Mouse (Mus musculus): ENCODE data around the gene Zfp799. TPM values are rescaled to one million over a fixed set of nuclear protein-coding genes. Genes with fewer than 3 reads are reported as not detected.

Zfp799 gene
- total and polyA plus RNA-seq, 2 experiments from 2014 or later: 14.3 to 26.3 TPM

DNA sequence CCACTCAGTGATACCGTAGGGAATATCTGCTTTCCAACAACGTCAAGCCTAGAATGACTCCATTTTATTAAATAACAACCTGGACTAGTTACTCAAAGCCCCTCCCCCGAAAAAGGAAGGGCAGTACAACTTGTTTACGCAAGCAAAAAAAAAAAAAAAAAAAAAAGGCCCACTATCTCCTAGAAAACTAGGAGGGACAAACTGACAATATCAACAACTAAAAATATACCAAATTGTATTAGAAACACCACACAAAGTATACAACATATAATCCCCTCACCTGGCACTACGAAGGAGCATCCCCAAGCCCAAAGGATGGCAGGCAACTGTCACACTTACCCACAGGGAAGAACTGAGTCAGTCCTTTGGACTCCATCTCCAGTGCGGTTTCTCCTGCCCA lies 43.1 kb downstream of the Zfp799 start:
- Histone ChIP-seq H3K9ac (peak overlapping the region; percentile 97; the same call in 1 of the 2 replicates), H3K27ac (ENCODE audit: low read depth, low read length) (no peak overlapping the region), H3K36me3 (ENCODE audit: insufficient read depth) (0 out of 2 replicates have a peak, but pooled peaks cover 10% of the 10 kb centered on the region), H3K27me3 (ENCODE audit: insufficient read depth, low read length) (no peaks in the 10 kb centered on the region), H3K4me3 (ENCODE audit: low read depth, low read length) (peak overlapping the region; percentile 78), H3K4me2 (ENCODE audit: low read depth) (peak overlapping the region; percentile 61), H3K9me3 (ENCODE audit: low read length) (no peaks in the 10 kb centered on the region), H3K4me1 (ENCODE audit: insufficient read depth) (peaks cover 20% of the 10 kb centered on the region)
- no peak for TF ChIP-seq CTCF (IDR thresholded peaks at IDR 0.05; ENCODE audit: low read depth)
- DNase-seq: no peak
- 71% methylated on average over 6 of the region's 6 CpGs for WGBS
- ATAC-seq: no peak

DNA sequence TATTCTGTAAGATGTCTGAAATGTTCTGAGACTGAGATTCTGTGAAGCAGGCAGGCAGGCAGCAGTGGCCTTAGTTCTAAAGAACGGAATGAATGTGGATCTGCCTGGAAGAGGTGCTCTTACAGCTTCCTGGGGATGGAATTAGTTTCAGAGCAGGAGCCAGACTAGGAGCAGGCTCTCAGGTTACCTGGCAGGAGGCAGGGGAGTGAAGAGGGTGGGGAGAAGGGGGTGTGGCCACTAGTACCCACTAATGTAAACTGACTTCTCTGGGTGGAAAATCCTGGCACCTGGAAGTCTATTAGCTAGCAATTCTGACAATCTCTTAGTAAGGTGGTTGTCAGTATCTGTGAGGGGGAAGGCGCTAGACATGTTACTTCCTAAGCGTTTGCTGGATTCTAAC lies 44.4 kb downstream of the Zfp799 start:
- WGBS: 87% methylated on average over 3 of the region's 3 CpGs

DNA sequence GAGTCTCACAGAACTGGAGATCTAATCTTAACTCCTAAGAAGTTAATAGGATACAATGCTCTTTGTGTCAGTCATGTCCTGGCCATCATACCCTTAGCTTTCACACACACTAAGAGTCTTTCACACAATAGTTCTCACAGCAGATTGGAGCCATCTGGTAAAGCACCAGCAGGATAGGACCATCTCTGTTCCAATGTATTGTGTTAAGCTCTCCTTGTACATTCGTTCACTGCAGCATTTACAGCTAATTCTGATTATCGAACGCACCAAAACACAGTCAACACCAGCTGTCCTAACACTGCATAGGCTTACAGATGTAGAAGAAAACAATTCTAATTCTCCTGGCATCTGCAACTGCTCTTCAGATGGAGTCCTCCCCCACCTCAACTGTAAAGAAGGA lies 52.5 kb downstream of the Zfp799 start:
- no peak overlapping the region for H3K4me2 ChIP-seq (ENCODE audit: low read depth)
- H3K27ac ChIP-seq (ENCODE audit: low read depth, low read length): no peak overlapping the region
- no peak for DNase-seq
- no peaks in the 10 kb centered on the region for H3K27me3 ChIP-seq (ENCODE audit: insufficient read depth, low read length)
- no peak for TF ChIP-seq CTCF (IDR thresholded peaks at IDR 0.05; ENCODE audit: low read depth)
- H3K9me3 ChIP-seq (ENCODE audit: low read length): no peaks in the 10 kb centered on the region
- H3K9ac ChIP-seq: no peak overlapping the region
- no peaks in the 10 kb centered on the region for H3K4me1 ChIP-seq (ENCODE audit: insufficient read depth)
- WGBS: 78% methylated on average over 3 of the region's 3 CpGs
- H3K36me3 ChIP-seq (ENCODE audit: insufficient read depth): peaks cover 34% of the 10 kb centered on the region
- ATAC-seq: no peak
- H3K4me3 ChIP-seq (ENCODE audit: low read depth, low read length): no peak overlapping the region

More for the DNA sequence above, 44.4 kb downstream of the Zfp799 start:
- peaks cover 20% of the 10 kb centered on the region for H3K4me1 ChIP-seq (ENCODE audit: insufficient read depth)
- H3K36me3 ChIP-seq (ENCODE audit: insufficient read depth): 0 out of 2 replicates have a peak, but pooled peaks cover 10% of the 10 kb centered on the region
- ATAC-seq (no peak), DNase-seq (no peak)
- no peaks in the 10 kb centered on the region for H3K9me3 ChIP-seq (ENCODE audit: low read length)
- H3K9ac ChIP-seq: no peak overlapping the region
- no peak for TF ChIP-seq CTCF (IDR thresholded peaks at IDR 0.05; ENCODE audit: low read depth)
- H3K4me2 ChIP-seq (ENCODE audit: low read depth): no peak overlapping the region
- no peak overlapping the region for H3K27ac ChIP-seq (ENCODE audit: low read depth, low read length)
- no peaks in the 10 kb centered on the region for H3K27me3 ChIP-seq (ENCODE audit: insufficient read depth, low read length)
- H3K4me3 ChIP-seq (ENCODE audit: low read depth, low read length): no peak overlapping the region

DNA sequence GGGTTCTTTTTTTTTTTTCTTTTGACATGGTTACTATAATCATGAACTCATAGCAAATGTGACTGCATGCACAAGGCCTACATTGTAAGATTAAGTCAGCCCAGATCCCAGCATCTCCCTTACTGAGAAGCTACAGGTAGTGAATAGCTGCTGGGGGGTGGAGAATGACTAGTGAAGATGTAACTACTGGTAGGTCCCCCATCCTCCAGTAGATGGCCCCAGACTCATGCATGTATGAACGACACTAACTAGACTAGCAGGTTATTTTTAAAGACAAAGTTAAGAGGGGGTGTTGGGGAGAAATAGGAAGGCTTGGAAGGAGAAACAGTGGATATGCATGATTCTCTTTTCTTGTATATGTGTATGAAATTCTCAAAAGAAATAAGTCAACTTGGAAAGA lies 58.8 kb downstream of the Zfp799 start:
- no peak overlapping the region for H3K27ac ChIP-seq (ENCODE audit: low read depth, low read length)
- no peak overlapping the region for H3K4me2 ChIP-seq (ENCODE audit: low read depth)
- H3K9me3 ChIP-seq (ENCODE audit: low read length): peaks cover 4% of the 10 kb centered on the region; the same call in 1 of the 2 replicates
- no peak overlapping the region for H3K9ac ChIP-seq
- 87% methylated on average over 1 of the region's 1 CpGs for WGBS
- TF ChIP-seq CTCF (IDR thresholded peaks at IDR 0.05; ENCODE audit: low read depth): peak; percentile 22; the same call in 1 of the 2 replicates
- no peaks in the 10 kb centered on the region for H3K27me3 ChIP-seq (ENCODE audit: insufficient read depth, low read length)
- no peaks in the 10 kb centered on the region for H3K4me1 ChIP-seq (ENCODE audit: insufficient read depth)
- DNase-seq (no peak), ATAC-seq (no peak)
- H3K4me3 ChIP-seq (ENCODE audit: low read depth, low read length): no peak overlapping the region
- H3K36me3 ChIP-seq (ENCODE audit: insufficient read depth): peaks cover 55% of the 10 kb centered on the region

DNA sequence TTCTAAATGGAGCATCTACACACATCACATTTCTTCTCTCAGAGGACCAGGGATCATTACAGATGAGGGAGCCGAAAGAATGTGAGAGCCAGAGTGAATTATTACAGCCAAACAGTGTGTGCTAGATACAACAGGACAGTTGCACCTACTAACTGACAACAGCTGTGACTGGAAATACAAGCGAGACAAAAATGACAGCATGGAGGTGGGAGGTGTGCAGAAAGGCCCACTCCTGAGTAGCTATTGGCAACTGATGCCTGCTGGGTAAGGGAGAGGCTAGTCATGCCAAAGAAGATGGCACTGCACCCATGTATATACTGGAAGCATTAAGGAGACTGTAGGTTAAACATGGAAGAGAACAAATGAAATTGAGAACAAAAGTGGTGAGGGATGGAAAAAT lies 63.6 kb downstream of the Zfp799 start:
- Histone ChIP-seq H3K27me3 (ENCODE audit: insufficient read depth, low read length) (no peaks in the 10 kb centered on the region), H3K4me3 (ENCODE audit: low read depth, low read length) (no peak overlapping the region), H3K9me3 (ENCODE audit: low read length) (peaks cover 4% of the 10 kb centered on the region; the same call in 1 of the 2 replicates), H3K36me3 (ENCODE audit: insufficient read depth) (peaks cover 32% of the 10 kb centered on the region), H3K4me2 (ENCODE audit: low read depth) (no peak overlapping the region), H3K9ac (no peak overlapping the region), H3K4me1 (ENCODE audit: insufficient read depth) (no peaks in the 10 kb centered on the region), H3K27ac (ENCODE audit: low read depth, low read length) (no peak overlapping the region)
- ATAC-seq (no peak), DNase-seq (no peak)
- 100% methylated on average over 2 of the region's 2 CpGs for WGBS
- no peak for TF ChIP-seq CTCF (IDR thresholded peaks at IDR 0.05; ENCODE audit: low read depth)

Other genes starting within 250 kb of the Zfp799 start
- gene Cyp4f37, start 209.0 kb downstream of the Zfp799 start, total RNA-seq (2014; rRNA removed): not detected in 2 replicates
- 0.44 TPM in 1 of 2 replicates, not detected in the other for gene Cyp4f37, start 209.0 kb downstream of the Zfp799 start, polyA plus RNA-seq (2015; fragmentation: Nextera tagmentation; extraction: Ambion mirVana)
- gene Cyp4f40, start 171.4 kb downstream of the Zfp799 start, total RNA-seq (2014; rRNA removed): not detected in 2 replicates
- 0.16 TPM in 1 of 2 replicates, not detected in the other for gene Cyp4f40, start 171.4 kb downstream of the Zfp799 start, polyA plus RNA-seq (2015; fragmentation: Nextera tagmentation; extraction: Ambion mirVana)
- 4.2 and 9.0 TPM in 2 replicates for gene Cyp4f15, start 144.6 kb downstream of the Zfp799 start, total RNA-seq (2014; rRNA removed)
- 1.6 and 2.9 TPM in 2 replicates for gene Cyp4f15, start 144.6 kb downstream of the Zfp799 start, polyA plus RNA-seq (2015; fragmentation: Nextera tagmentation; extraction: Ambion mirVana)
- 31.6 and 40.2 TPM in 2 replicates for gene Zfp871, start 42.0 kb downstream of the Zfp799 start, total RNA-seq (2014; rRNA removed)
- 26.0 and 51.2 TPM in 2 replicates for gene Zfp871, start 42.0 kb downstream of the Zfp799 start, polyA plus RNA-seq (2015; fragmentation: Nextera tagmentation; extraction: Ambion mirVana)
- gene Zfp811, start 20.3 kb downstream of the Zfp799 start, total RNA-seq (2014; rRNA removed): 21.9 and 25.0 TPM in 2 replicates
- gene Zfp811, start 20.3 kb downstream of the Zfp799 start, polyA plus RNA-seq (2015; fragmentation: Nextera tagmentation; extraction: Ambion mirVana): 7.6 and 19.7 TPM in 2 replicates
- 9.1 and 9.3 TPM in 2 replicates for gene Zfp870, start 61.4 kb upstream of the Zfp799 start, total RNA-seq (2014; rRNA removed)
- gene Zfp870, start 61.4 kb upstream of the Zfp799 start, polyA plus RNA-seq (2015; fragmentation: Nextera tagmentation; extraction: Ambion mirVana): 4.4 and 5.2 TPM in 2 replicates
- gene Cyp4f14, start 87.1 kb upstream of the Zfp799 start, total RNA-seq (2014; rRNA removed): 0.31 and 0.62 TPM in 2 replicates
- 0.38 and 0.48 TPM in 2 replicates for gene Cyp4f14, start 87.1 kb upstream of the Zfp799 start, polyA plus RNA-seq (2015; fragmentation: Nextera tagmentation; extraction: Ambion mirVana)
- gene Cyp4f13, start 117.1 kb upstream of the Zfp799 start, total RNA-seq (2014; rRNA removed): 6.9 and 7.1 TPM in 2 replicates
- gene Cyp4f13, start 117.1 kb upstream of the Zfp799 start, polyA plus RNA-seq (2015; fragmentation: Nextera tagmentation; extraction: Ambion mirVana): 6.9 and 7.8 TPM in 2 replicates
- gene Zfp472, start 135.6 kb upstream of the Zfp799 start, total RNA-seq (2014; rRNA removed): 6.9 and 10.1 TPM in 2 replicates
- gene Zfp472, start 135.6 kb upstream of the Zfp799 start, polyA plus RNA-seq (2015; fragmentation: Nextera tagmentation; extraction: Ambion mirVana): 6.8 and 7.5 TPM in 2 replicates
- 19.3 and 19.7 TPM in 2 replicates for gene Zfp952, start 162.9 kb upstream of the Zfp799 start, total RNA-seq (2014; rRNA removed)
- gene Zfp952, start 162.9 kb upstream of the Zfp799 start, polyA plus RNA-seq (2015; fragmentation: Nextera tagmentation; extraction: Ambion mirVana): 9.0 and 12.3 TPM in 2 replicates
- 24.3 and 28.5 TPM in 2 replicates for gene Zfp763, start 203.1 kb upstream of the Zfp799 start, total RNA-seq (2014; rRNA removed)
- 15.4 and 19.9 TPM in 2 replicates for gene Zfp763, start 203.1 kb upstream of the Zfp799 start, polyA plus RNA-seq (2015; fragmentation: Nextera tagmentation; extraction: Ambion mirVana)
- not detected in 2 replicates for gene 4921501E09Rik, start 237.8 kb upstream of the Zfp799 start, total RNA-seq (2014; rRNA removed)
- gene 4921501E09Rik, start 237.8 kb upstream of the Zfp799 start, polyA plus RNA-seq (2015; fragmentation: Nextera tagmentation; extraction: Ambion mirVana): not detected in 2 replicates

All from forebrain, postnatal 0 days (tissue).